Mouse (Mus musculus): ENCODE measurements around the gene 1700020A23Rik.

DNA sequence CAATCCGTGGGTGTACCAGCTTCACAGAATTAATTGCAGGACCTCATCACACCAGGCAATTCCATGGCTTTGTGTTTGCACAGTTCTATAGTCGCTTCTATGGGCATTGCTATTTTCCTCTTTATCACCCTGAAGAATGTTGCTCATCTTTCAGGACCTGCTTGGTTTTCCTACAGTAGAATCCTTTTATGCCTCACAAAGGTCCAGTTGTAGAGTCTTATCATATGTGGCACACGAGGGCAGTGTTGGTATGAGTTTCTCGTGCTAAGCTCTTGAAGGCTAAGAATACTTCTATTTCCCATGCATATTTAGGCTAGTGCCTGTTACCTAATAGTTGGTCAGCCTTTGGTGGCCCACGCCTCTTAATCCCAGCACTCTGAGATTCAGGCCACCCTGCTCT lies 20.1 kb downstream of the 1700020A23Rik start:
- TF ChIP-seq CTCF (IDR thresholded peaks at IDR 0.05; ENCODE audit: borderline replicate concordance, control insufficient read depth, extremely low read depth, insufficient read depth, low read length, poor library complexity), result no peak
- TF ChIP-seq POLR2A (IDR thresholded peaks at IDR 0.05; ENCODE audit: control insufficient read depth, extremely low read depth, insufficient read depth, low read length, poor library complexity), result no peak
